Mouse (Mus musculus): ENCODE data around the gene Ing2. TPM values are rescaled to one million over a fixed set of nuclear protein-coding genes. Genes with fewer than 3 reads are reported as not detected.

The Ing2 gene
- 16.0 and 22.2 TPM in 2 replicates for polyA plus RNA-seq (2015; fragmentation: Nextera tagmentation; extraction: Ambion mirVana)

GRCm38 (mm10) chr8:47674777-47675710, at the start of gene Ing2:
Ing2 (minus strand) TSS chr8:47675556.

GRCm38 (mm10) chr8:47713761-47714745, 38.7 kb upstream of the Ing2 start, which contains the start of gene Cdkn2aip:
Cdkn2aip (minus strand) TSS chr8:47713932.

Other genes with a start within 250 kb of the Ing2 start
- 5.9 and 6.0 TPM in 2 replicates for gene Stox2, start 229.2 kb downstream of the Ing2 start, polyA plus RNA-seq (2015; fragmentation: Nextera tagmentation; extraction: Ambion mirVana)
- 13.3 and 20.7 TPM in 2 replicates for gene Trappc11, start 142.1 kb downstream of the Ing2 start, polyA plus RNA-seq (2015; fragmentation: Nextera tagmentation; extraction: Ambion mirVana)
- gene Rwdd4a, start 141.9 kb downstream of the Ing2 start, polyA plus RNA-seq (2015; fragmentation: Nextera tagmentation; extraction: Ambion mirVana): 17.3 and 32.9 TPM in 2 replicates
- gene Cdkn2aip, start 38.4 kb upstream of the Ing2 start, polyA plus RNA-seq (2015; fragmentation: Nextera tagmentation; extraction: Ambion mirVana): 17.8 and 21.3 TPM in 2 replicates
- not detected in 2 replicates for gene Cldn24, start 146.6 kb upstream of the Ing2 start, polyA plus RNA-seq (2015; fragmentation: Nextera tagmentation; extraction: Ambion mirVana)
- not detected in 2 replicates for gene Cldn22, start 148.9 kb upstream of the Ing2 start, polyA plus RNA-seq (2015; fragmentation: Nextera tagmentation; extraction: Ambion mirVana)